Mouse (Mus musculus): ENCODE data around the gene Trarg1. TPM values are rescaled to one million over a fixed set of nuclear protein-coding genes. Genes with fewer than 3 reads are reported as not detected.

Trarg1 gene
- polyA plus RNA-seq, 1 experiment: not detected

- Histone ChIP-seq H3K4me1 (ENCODE audit: control insufficient read depth) (no peaks in the 10 kb centered on the region), H3K36me3 (ENCODE audit: control insufficient read depth) (peaks cover 56% of the 10 kb centered on the region), H3K9me3 (ENCODE audit: control insufficient read depth, low read length) (no peaks in the 10 kb centered on the region), H3K27me3 (ENCODE audit: control insufficient read depth) (no peaks in the 10 kb centered on the region), H3K4me3 (replicated peaks) (no peak overlapping the region)
- no peak for TF ChIP-seq TAL1 (IDR thresholded peaks at IDR 0.05; ENCODE audit: low read length)
- no peak for TF ChIP-seq GATA1 (IDR thresholded peaks at IDR 0.05; ENCODE audit: low read length)
Measured at GRCm38 (mm10) chr11:76739125-76739524, 59.5 kb downstream of the Trarg1 start.

DNA sequence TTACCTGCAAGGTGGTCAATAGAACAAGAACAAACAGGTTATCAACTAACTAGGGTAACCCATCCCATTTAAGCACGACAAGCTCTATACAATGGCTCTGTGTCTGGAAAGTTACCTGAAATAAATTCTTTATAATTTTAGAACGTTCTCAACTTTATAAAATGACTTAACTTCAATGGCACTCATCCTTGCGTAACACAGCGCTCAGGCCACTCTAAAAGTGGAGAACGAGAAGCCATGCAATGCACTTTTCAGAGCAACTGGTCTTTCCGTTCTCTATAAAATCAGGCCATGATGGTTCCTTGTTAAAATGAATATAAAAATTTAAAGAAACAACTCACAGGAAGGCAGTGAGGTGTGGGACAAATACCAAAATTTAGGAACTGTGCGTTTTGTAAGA is 62.9 kb downstream of the Trarg1 start:
- TF ChIP-seq GATA1 (IDR thresholded peaks at IDR 0.05; ENCODE audit: low read length): no peak
- no peak for TF ChIP-seq TAL1 (IDR thresholded peaks at IDR 0.05; ENCODE audit: low read length)
- Histone ChIP-seq H3K36me3 (ENCODE audit: control insufficient read depth) (peaks cover 61% of the 10 kb centered on the region), H3K27me3 (ENCODE audit: control insufficient read depth) (no peaks in the 10 kb centered on the region), H3K4me3 (replicated peaks) (no peak overlapping the region), H3K9me3 (ENCODE audit: control insufficient read depth, low read length) (no peaks in the 10 kb centered on the region), H3K4me1 (ENCODE audit: control insufficient read depth) (no peaks in the 10 kb centered on the region)

DNA sequence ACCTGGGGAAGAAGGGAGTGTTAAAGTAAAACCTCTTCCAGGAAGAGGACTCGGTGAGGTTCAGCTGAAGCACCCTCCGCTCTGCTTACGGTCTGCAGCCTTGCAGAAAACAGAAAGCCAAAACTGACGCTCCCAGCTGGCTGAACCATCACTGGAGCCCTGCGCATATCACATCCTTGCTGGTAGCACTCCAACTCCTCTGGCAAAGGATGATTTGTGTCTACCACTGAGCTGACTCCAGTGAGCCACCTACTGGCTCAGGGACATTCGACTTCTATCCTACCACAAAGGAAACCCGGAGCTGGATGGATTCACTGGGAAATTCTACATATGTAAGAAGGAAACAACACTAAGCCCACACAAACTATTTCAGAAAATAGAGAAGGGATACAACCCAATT is 64.9 kb downstream of the Trarg1 start:
- Histone ChIP-seq H3K4me3 (replicated peaks) (no peak overlapping the region), H3K36me3 (ENCODE audit: control insufficient read depth) (peaks cover 73% of the 10 kb centered on the region), H3K27me3 (ENCODE audit: control insufficient read depth) (no peaks in the 10 kb centered on the region), H3K9me3 (ENCODE audit: control insufficient read depth, low read length) (no peaks in the 10 kb centered on the region), H3K4me1 (ENCODE audit: control insufficient read depth) (no peaks in the 10 kb centered on the region)
- TF ChIP-seq GATA1 (IDR thresholded peaks at IDR 0.05; ENCODE audit: low read length) (no peak), TAL1 (IDR thresholded peaks at IDR 0.05; ENCODE audit: low read length) (no peak)

- TF ChIP-seq TAL1 (IDR thresholded peaks at IDR 0.05; ENCODE audit: low read length): no peak
- no peak for TF ChIP-seq GATA1 (IDR thresholded peaks at IDR 0.05; ENCODE audit: low read length)
- no peaks in the 10 kb centered on the region for H3K9me3 ChIP-seq (ENCODE audit: control insufficient read depth, low read length)
- no peak overlapping the region for H3K4me3 ChIP-seq (replicated peaks)
- H3K4me1 ChIP-seq (ENCODE audit: control insufficient read depth): no peaks in the 10 kb centered on the region
- H3K27me3 ChIP-seq (ENCODE audit: control insufficient read depth): no peaks in the 10 kb centered on the region
- peaks cover 82% of the 10 kb centered on the region for H3K36me3 ChIP-seq (ENCODE audit: control insufficient read depth)
Measured at GRCm38 (mm10) chr11:76745921-76746320, 66.3 kb downstream of the Trarg1 start.

Other genes with a start within 250 kb of the Trarg1 start
- gene Abr, start 57.5 kb upstream of the Trarg1 start, polyA plus RNA-seq (2012): 0.03 and 0.04 TPM in 2 replicates
- gene Bhlha9, start 7.3 kb upstream of the Trarg1 start, polyA plus RNA-seq (2012): not detected in 2 replicates
- 0.11 and 0.34 TPM in 2 replicates for gene Gosr1, start 83.8 kb downstream of the Trarg1 start, polyA plus RNA-seq (2012)
- gene Cpd, start 167.2 kb downstream of the Trarg1 start, polyA plus RNA-seq (2012): 0.10 and 0.14 TPM in 2 replicates
- not detected in 2 replicates for gene Tmigd1, start 222.4 kb downstream of the Trarg1 start, polyA plus RNA-seq (2012)
- 1.5 TPM in 2 replicates for gene Blmh, start 245.0 kb downstream of the Trarg1 start, polyA plus RNA-seq (2012)

Measured in erythroblast, embryonic 14.5 days (primary cell).